Mouse (Mus musculus) embryonic fibroblast, embryonic 13.5 days (primary cell): ENCODE results near the gene Irf2bp2. TPM values are rescaled to one million over a fixed set of nuclear protein-coding genes. Genes with fewer than 3 reads are reported as not detected.
"Not testable (repeated sequence)": the region's sequence is repeated elsewhere in the genome, so short reads cannot be mapped to it uniquely, and the experiment has no call there.

Experiments
- H3K27ac ChIP-seq: 2 replicates; pipeline ENCODE4 v1.5.1; 2012; ENCODE audit warnings: low read length, control low read depth, inconsistent platforms; ENCODE audit not compliant: insufficient read depth
- H3K4me1 ChIP-seq: 2 replicates; pipeline ENCODE4 v1.6.1; 2011; ENCODE audit warnings: low read length; ENCODE audit not compliant: control insufficient read depth, insufficient read depth
- H3K4me3 ChIP-seq: 2 replicates; pipeline ENCODE4 v1.5.1; 2011; ENCODE audit warnings: mild to moderate bottlenecking, control low read depth, low read length; ENCODE audit not compliant: insufficient read depth
- CTCF ChIP-seq: IDR thresholded peaks from 2 replicates; pipeline ENCODE4 v1.5.1; 2011; ENCODE audit warnings: mild to moderate bottlenecking, control low read depth, low read length, moderate library complexity, borderline replicate concordance; ENCODE audit not compliant: insufficient read depth
- POLR2A ChIP-seq: IDR thresholded peaks from 2 replicates; pipeline ENCODE4 v1.6.1; 2011; ENCODE audit warnings: low read depth, mild to moderate bottlenecking, control low read depth, low read length, moderate library complexity
- polyA plus RNA-seq: library from polyadenylated mRNA; stranded (reverse); fragments of >200 nt; gene quantifications from 2 replicates; pipeline ENCODE4 v1.2.4, GENCODE M21; 2011; ENCODE audit warnings: low read depth; ENCODE audit not compliant: missing spikeins, insufficient read length

The Irf2bp2 gene
- polyA plus RNA-seq, 1 experiment = 74.8 TPM

- Histone ChIP-seq H3K4me1 (peaks cover 13% of the 10 kb centered on the region), H3K4me3 (no peak overlapping the region), H3K27ac (no peak overlapping the region)
- TF ChIP-seq CTCF (no peak), POLR2A (no peak)
These were observed 15.9 kb upstream of the Irf2bp2 start for GRCm38 (mm10) chr8:126609556-126610263.

GRCm38 (mm10) chr8:126603241-126603947 is 9.6 kb upstream of the Irf2bp2 start:
- TF ChIP-seq POLR2A (no peak), CTCF (no peak)
- H3K27ac ChIP-seq = peak overlapping the region; percentile 100
- peaks cover 22% of the 10 kb centered on the region for H3K4me1 ChIP-seq
- no peak overlapping the region for H3K4me3 ChIP-seq

GRCm38 (mm10) chr8:126602641-126603040 is 8.9 kb upstream of the Irf2bp2 start:
- Histone ChIP-seq H3K27ac (peak overlapping the region; percentile 99), H3K4me3 (no peak overlapping the region), H3K4me1 (peaks cover 22% of the 10 kb centered on the region)
- no peak for TF ChIP-seq POLR2A
- TF ChIP-seq CTCF = no peak

GRCm38 (mm10) chr8:126601325-126601724 is 7.5 kb upstream of the Irf2bp2 start:
- Histone ChIP-seq H3K27ac (peak overlapping the region; percentile 99), H3K4me1 (peaks cover 28% of the 10 kb centered on the region), H3K4me3 (no peak overlapping the region)
- TF ChIP-seq POLR2A (no peak), CTCF (no peak)

- TF ChIP-seq CTCF = no peak
- Histone ChIP-seq H3K27ac (peak overlapping the region; percentile 99), H3K4me1 (peaks cover 28% of the 10 kb centered on the region), H3K4me3 (no peak overlapping the region)
These were observed 7.0 kb upstream of the Irf2bp2 start for GRCm38 (mm10) chr8:126600816-126601243.

- not testable (repeated sequence) for H3K4me3 ChIP-seq
- peak overlapping the region; percentile 99 for H3K27ac ChIP-seq
- H3K4me1 ChIP-seq = peaks cover 28% of the 10 kb centered on the region
These were observed 6.6 kb upstream of the Irf2bp2 start for GRCm38 (mm10) chr8:126600388-126600787.

GRCm38 (mm10) chr8:126599297-126599696 is 5.5 kb upstream of the Irf2bp2 start:
- Histone ChIP-seq H3K4me1 (peaks cover 28% of the 10 kb centered on the region), H3K27ac (no peak overlapping the region), H3K4me3 (no peak overlapping the region)
- no peak for TF ChIP-seq POLR2A
- no peak for TF ChIP-seq CTCF

- Histone ChIP-seq H3K4me1 (peaks cover 24% of the 10 kb centered on the region), H3K4me3 (no peak overlapping the region), H3K27ac (peak overlapping the region; percentile 11; the same call in 1 of the 2 replicates)
- TF ChIP-seq CTCF = no peak
- TF ChIP-seq POLR2A = no peak
These were observed 4.4 kb upstream of the Irf2bp2 start for GRCm38 (mm10) chr8:126598218-126598617.

- H3K4me1 ChIP-seq = peaks cover 17% of the 10 kb centered on the region
- TF ChIP-seq POLR2A = no peak
- TF ChIP-seq CTCF = no peak
- H3K27ac ChIP-seq = peak overlapping the region; percentile 97
- H3K4me3 ChIP-seq = no peak overlapping the region
These were observed 2.9 kb upstream of the Irf2bp2 start for GRCm38 (mm10) chr8:126596721-126597120.

- Histone ChIP-seq H3K4me1 (peaks cover 12% of the 10 kb centered on the region), H3K27ac (peak overlapping the region; percentile 97), H3K4me3 (peak overlapping the region; percentile 27; the same call in 1 of the 2 replicates)
- TF ChIP-seq POLR2A = peak; percentile 75
- no peak for TF ChIP-seq CTCF
These were observed 2.4 kb upstream of the Irf2bp2 start for GRCm38 (mm10) chr8:126596097-126596634.
